Mouse (Mus musculus) MEL (cell line): Measurements from ENCODE around the gene Rilpl1.

Experiments used
- MXI1 ChIP-seq: IDR thresholded peaks from 2 replicates; pipeline ENCODE4 v1.6.1; 2011; ENCODE audit warnings: mild to moderate bottlenecking, low read depth, low read length, improper control_type of control experiment
- TCF12 ChIP-seq: IDR thresholded peaks from 2 replicates; pipeline ENCODE4 v1.6.1; 2014; ENCODE audit warnings: low read depth, mild to moderate bottlenecking, inconsistent platforms, low read length, improper control_type of control experiment, moderate library complexity

- TF ChIP-seq MXI1 (no peak), TCF12 (no peak)
Observed at GRCm38 (mm10) chr5:124575467-124575866, 44.3 kb upstream of the Rilpl1 start.
